Mouse (Mus musculus): ENCODE measurements around the gene Rab2b.
"Not testable (repeated sequence)": the region's sequence is repeated elsewhere in the genome, so short reads cannot be mapped to it uniquely, and the experiment has no call there.

GRCm38 (mm10) chr14:52310343-52310742 is 31.0 kb upstream of the Rab2b start:
- TF ChIP-seq CTCF (IDR thresholded peaks at IDR 0.05; ENCODE audit: low read depth, low read length): peak; percentile 18
- not testable (repeated sequence) for TF ChIP-seq POLR2A (IDR thresholded peaks at IDR 0.05; ENCODE audit: insufficient read depth, low read length)

All from ES-Bruce4 (cell line).